Mouse (Mus musculus) activated CD4-positive, CD25-positive, alpha-beta regulatory T cell, adult 4 months (primary cell): Measurements from ENCODE around the gene Snai3. TPM values are rescaled to one million over a fixed set of nuclear protein-coding genes. Genes with fewer than 3 reads are reported as not detected.
A peak's percentile ranks its signal among the peaks of the same experiment; 100 is the strongest.

Source experiments
- ATAC-seq: one replicate; pipeline ENCODE4 v1.8.0; 2017
- polyA plus RNA-seq, 2 experiments: library from polyadenylated mRNA; unstranded; fragments of 100-300 nt; shearing (Covaris generic); gene quantifications; one replicate each; pipeline ENCODE4 v1.2.1; 2017

The Snai3 gene
- polyA plus RNA-seq: 1 to 10 TPM; 3.2 to 5.1 TPM

DNA sequence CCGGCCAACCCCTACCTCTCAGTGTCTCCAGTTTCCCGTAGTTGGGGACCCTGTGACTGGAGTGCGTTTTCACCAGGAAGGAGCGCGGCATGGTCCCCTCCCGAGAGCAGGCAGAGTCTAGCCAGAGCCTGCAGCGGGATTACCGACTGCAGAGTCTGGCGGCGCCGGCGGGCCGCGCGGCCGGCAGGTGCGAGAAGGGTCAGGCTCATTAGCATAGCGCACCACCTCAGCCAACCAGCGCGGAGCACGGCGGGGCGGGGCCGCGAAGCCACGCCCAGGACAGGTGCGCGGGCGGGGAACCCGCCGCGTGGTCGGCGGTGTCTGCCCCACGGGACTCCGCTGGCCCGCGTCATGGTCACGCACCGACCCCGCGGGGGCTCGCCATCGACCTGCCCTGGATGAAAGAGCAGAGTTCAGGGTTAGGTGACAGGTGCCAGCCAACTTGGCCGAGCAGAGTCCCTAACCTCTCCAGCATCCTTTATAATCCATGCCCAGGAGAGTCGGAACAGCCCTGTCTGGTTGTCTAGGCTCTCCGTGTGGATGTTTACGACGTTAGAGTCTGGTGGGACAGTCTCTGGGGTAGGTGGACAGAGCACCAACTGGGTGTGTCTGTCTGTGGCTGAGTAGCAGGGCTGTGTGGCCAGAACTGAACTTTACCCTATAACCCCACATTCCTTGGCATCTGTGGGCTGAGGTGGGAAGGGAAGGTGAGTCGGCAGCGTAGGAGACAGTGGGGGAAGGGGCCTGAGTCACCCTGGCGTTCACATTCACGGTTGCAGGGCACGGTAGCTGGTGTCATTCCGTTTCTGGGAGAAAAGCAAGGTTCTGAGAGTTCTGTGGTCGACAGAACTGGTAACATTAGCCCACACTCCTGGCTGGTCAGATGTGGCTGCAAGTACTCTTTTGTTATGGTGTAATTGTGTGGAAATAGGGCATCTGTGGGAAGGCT lies at the start of gene Snai3:
Gene Snai3 (minus strand): TSS at position 210 of the 949 bp plus-strand sequence.
- peak; percentile 43 for ATAC-seq

DNA sequence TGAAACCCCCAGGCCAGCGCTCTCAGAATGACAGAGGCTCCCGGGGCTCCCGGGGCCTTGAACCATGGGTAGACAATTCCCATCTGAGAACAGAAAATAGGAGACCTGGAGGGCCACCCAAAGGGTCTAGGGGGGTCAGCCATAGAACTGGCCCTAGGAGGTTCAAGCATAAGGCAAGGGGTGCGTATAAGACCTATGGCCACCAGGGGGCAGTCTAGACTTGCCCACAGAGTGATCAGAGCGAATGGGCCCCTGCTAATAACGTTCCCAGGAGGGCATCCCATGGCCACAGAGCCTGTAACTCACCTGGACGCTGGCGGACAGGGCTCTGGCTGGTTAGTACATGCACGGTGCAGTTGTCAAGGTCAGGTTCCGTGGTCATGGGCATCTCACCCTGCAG lies 40.3 kb upstream of the Snai3 start:
- ATAC-seq: peak; percentile 75

DNA sequence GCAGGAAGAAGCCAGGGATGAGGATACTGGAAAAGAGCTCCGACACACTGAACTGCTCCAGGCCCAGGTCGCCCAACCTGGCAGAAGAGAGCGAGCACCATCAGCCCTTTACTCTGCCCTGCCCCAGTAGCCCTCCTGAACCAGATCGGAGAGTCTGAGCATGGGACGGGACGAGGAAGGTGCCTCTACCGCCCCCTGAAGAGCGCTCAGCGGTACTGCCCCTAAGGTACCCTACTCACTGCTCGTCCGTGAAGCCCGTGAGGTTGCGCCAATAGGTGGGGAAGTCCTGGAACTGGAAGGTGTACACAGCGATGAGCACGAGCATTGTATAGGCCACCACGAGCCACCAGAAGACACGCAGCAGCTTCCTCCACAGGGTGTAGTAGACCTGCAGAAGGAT lies 37.4 kb upstream of the Snai3 start:
- ATAC-seq: peak; percentile 40

- no peak for ATAC-seq
Observed at GRCm38 (mm10) chr8:122497016-122497734, 36.6 kb upstream of the Snai3 start.

GRCm38 (mm10) chr8:122488387-122488786 lies 27.9 kb upstream of the Snai3 start:
- ATAC-seq: no peak

DNA sequence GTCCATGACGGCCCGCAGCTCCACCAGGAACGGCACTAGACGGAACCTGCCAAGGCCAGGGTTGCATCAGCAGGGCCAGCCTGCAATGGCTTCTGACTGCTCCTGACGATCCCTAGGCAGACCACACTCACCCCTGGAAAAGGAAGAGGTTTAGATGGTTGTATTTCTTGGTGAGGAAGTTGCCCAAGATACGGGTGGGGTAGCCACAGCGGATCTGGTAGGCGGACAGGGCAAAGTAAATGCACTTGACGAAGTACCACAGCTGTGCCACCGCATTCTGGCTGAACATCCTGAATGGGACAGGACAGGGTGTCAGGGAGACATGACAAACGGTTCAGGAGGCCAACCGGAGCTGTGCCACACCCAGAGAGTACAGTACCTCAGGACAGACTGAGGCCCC lies 24.3 kb upstream of the Snai3 start:
- ATAC-seq: no peak

- ATAC-seq: no peak
Observed at GRCm38 (mm10) chr8:122483877-122484276, 23.3 kb upstream of the Snai3 start.

- no peak for ATAC-seq
Observed at GRCm38 (mm10) chr8:122482448-122482847, 21.9 kb upstream of the Snai3 start.

DNA sequence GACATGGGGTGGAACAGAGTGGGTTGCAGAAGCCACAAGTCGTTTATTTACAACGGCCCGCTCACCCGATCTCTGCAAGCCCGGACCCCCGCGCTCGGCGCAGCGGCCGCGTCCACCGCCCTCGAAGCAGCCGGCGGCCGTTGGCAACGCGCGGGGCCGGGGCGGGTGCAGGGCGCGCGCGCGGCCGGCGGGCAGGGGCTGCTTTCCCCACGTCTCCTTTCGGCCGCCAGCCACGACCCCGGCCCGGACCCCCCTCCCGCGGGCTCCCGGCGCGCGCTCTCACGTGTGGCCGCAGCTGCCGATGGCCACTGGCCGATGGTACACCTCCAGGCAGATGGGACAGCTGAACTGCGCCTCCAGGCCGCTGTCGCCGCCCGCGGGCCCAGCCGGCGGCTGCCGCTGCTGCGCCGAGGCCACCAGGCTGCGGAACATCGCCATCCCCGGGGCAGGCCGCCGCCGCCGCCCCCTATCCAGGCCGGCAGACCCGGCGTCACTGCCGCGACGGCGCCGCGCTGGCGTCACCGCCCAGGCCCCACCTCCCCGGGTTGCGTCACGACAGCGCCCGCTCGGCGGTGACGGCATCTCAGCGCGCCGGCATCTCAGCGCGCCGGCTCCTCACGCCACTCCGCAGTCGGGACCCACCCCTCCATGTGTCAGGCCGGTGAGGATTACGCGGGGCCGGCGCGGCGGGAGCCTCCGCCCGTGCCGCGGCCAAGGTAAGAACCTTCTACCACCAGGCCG lies 15.2 kb upstream of the Snai3 start, which contains the start of the genes Rnf166 and Ctu2:
Gene Rnf166 (minus strand): TSS at position 485 of the 741 bp plus-strand sequence.
Gene Ctu2 (plus strand): TSS at position 564 of the 741 bp plus-strand sequence.
- ATAC-seq: peak; percentile 70

GRCm38 (mm10) chr8:122474951-122475560 lies 14.5 kb upstream of the Snai3 start:
- no peak for ATAC-seq

- ATAC-seq: peak; percentile 49
Observed at GRCm38 (mm10) chr8:122473911-122474421, 13.4 kb upstream of the Snai3 start.

DNA sequence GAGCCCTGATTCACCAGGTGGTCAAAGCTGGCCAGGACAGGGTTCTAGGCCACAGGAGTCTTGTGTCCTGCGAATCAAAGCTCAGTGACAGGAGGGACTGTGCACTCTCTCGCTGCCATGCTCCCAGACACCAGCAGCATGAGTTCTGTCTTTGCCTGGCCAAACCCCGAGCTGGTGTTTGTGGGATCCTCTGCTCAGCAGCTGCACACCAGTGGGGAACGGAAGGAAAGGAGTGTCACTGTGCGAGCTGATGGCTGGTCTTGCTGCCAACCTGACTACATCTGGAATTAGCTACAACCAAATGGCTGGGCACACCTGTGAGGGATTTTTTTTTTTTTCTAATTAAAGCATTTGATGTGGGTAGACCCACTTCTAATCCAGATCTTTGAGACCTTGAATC lies 10.2 kb upstream of the Snai3 start:
- ATAC-seq: no peak

DNA sequence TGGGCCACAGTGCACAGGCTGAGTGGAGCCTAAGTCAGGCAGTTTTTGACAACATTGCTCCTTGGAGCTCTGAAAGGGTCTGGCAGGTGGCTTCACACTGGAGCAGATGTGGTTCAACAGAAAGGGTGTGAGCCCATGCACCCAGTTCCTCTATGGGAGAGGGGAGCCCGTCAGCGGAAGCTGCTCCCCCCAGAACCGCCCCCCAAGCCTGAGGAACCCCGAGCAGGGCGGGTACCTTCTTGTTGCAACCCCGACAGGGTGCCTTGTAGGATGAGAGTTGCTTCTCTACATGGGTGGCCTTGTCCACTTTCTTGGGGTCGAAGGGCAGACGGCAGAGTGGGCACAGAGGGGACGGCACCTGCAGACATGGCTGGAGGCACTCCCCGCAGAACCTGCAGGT lies 9.4 kb upstream of the Snai3 start:
- no peak for ATAC-seq

GRCm38 (mm10) chr8:122469407-122469806 lies 8.9 kb upstream of the Snai3 start:
- no peak for ATAC-seq

DNA sequence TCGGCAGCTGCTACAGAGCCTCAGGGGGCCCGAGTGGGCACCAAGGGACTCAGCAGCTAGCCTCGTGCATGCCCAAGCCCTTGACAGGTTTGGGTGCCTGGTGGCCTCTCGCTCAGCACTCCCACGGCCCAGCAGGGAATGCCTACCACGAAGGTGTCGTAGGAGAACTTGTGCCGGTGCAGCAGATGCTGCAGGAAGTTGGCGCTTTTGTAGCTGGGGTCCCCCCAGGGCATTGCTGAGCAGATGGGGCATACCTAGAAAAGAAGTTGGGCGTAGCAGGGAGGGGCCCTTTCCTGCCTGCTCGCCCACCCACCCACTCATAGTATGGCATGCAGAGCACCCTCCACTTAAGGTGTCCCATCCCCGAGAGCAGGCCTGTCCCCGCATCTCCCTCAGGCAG lies 7.3 kb upstream of the Snai3 start:
- ATAC-seq: no peak

GRCm38 (mm10) chr8:122464985-122465384 lies 4.5 kb upstream of the Snai3 start:
- no peak for ATAC-seq

GRCm38 (mm10) chr8:122463651-122464640 lies 3.4 kb upstream of the Snai3 start:
- ATAC-seq: no peak

- ATAC-seq: no peak
Observed at GRCm38 (mm10) chr8:122462510-122462909, 2.0 kb upstream of the Snai3 start.

- no peak for ATAC-seq
Observed at GRCm38 (mm10) chr8:122461473-122462148, 1.1 kb upstream of the Snai3 start.

DNA sequence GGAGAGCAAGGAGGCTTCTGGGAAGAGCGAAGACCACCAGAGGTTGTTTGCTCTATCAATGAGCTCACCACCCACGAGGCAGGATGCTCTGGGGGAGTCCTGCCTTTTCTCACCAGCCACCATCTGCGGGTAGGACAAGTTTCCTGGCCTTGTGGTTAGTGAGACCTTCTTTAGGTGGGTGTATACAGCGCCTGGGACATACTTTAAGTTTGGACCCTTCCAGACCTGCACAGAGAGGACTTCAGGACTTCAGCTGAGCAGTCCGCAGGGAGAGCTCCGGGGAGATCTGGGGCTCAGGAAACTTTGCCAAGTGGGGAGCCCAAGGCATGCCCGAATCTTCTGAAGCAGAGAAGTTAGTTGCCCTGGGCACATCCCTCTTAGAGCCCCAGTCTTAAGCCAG lies 543 bp downstream of the Snai3 start:
- ATAC-seq: peak; percentile 61
